Mouse (Mus musculus) brain, embryonic 14.5 days (tissue): ENCODE data around the gene Immp1l.
A peak's percentile ranks its signal among the peaks of the same experiment; 100 is the strongest.

Source experiments
- CTCF ChIP-seq: fragments of 200-500 bp; IDR thresholded peaks from 2 replicates; pipeline ENCODE4 v1.5.1; 2012; ENCODE audit warnings: inconsistent platforms, mild to moderate bottlenecking, moderate library complexity, borderline replicate concordance; ENCODE audit not compliant: insufficient read depth, insufficient read length; ENCODE audit errors: extremely low read depth
- POLR2A ChIP-seq: fragments of 200-500 bp; IDR thresholded peaks from 2 replicates; pipeline ENCODE4 v1.6.1; 2012; ENCODE audit warnings: mild to moderate bottlenecking, inconsistent platforms, borderline replicate concordance; ENCODE audit not compliant: poor library complexity, insufficient read depth, insufficient read length, severe bottlenecking; ENCODE audit errors: extremely low read depth

GRCm38 (mm10) chr2:105903896-105904756, at the start of gene Immp1l, which contains the start of gene Elp4:
- TF ChIP-seq CTCF, result no peak
- peak; percentile 38; the same call in 1 of the 2 replicates for TF ChIP-seq POLR2A
